Mouse (Mus musculus): ENCODE measurements around the gene AL607142.1.

AL607142.1 gene

GRCm38 (mm10) chr4:120107787-120108186 lies 43.0 kb downstream of the AL607142.1 start:
- DNase-seq: no peak

- DNase-seq: no peak
These were observed 50.7 kb downstream of the AL607142.1 start for GRCm38 (mm10) chr4:120115516-120115915.

- no peak for DNase-seq
These were observed 51.5 kb downstream of the AL607142.1 start for GRCm38 (mm10) chr4:120116312-120116711.

- DNase-seq: peak; percentile 75
These were observed 55.5 kb downstream of the AL607142.1 start for GRCm38 (mm10) chr4:120120276-120120675.

- DNase-seq: no peak
These were observed 59.9 kb downstream of the AL607142.1 start for GRCm38 (mm10) chr4:120124656-120125055.

GRCm38 (mm10) chr4:120126047-120126446 lies 61.3 kb downstream of the AL607142.1 start:
- no peak for DNase-seq

- DNase-seq: no peak
These were observed 62.5 kb downstream of the AL607142.1 start for GRCm38 (mm10) chr4:120127333-120127732.

- no peak for DNase-seq
These were observed 63.2 kb downstream of the AL607142.1 start for GRCm38 (mm10) chr4:120128033-120128432.

- peak; percentile 49 for DNase-seq
These were observed 64.6 kb downstream of the AL607142.1 start for GRCm38 (mm10) chr4:120129233-120129885.

- no peak for DNase-seq
These were observed 66.1 kb downstream of the AL607142.1 start for GRCm38 (mm10) chr4:120130926-120131325.

- peak; percentile 57 for DNase-seq
These were observed 66.8 kb downstream of the AL607142.1 start for GRCm38 (mm10) chr4:120131441-120132220.

GRCm38 (mm10) chr4:120134223-120134622 lies 69.4 kb downstream of the AL607142.1 start:
- DNase-seq: no peak

- no peak for DNase-seq
These were observed 77.0 kb downstream of the AL607142.1 start for GRCm38 (mm10) chr4:120141810-120142209.

- no peak for DNase-seq
These were observed 78.1 kb downstream of the AL607142.1 start for GRCm38 (mm10) chr4:120142905-120143304.
